16 mouse cellular contexts compared by ENCODE assay signal in genomic region chr9:114655356-114655755, GRCm38 (mm10).
"Had no signal": no experiment of that assay in that cellular context is flagged by ENCODE, and none has a peak within 500 bp of the region (broad histone marks: within the 10 kb centered on the region; RNA-seq: fewer than 3 reads in every experiment).

No protein-coding gene starts in this region.

- DNase-seq: kidney, adult 9 months; kidney, postnatal 4 days; liver, embryonic 13.5 days; lung, adult 2 months; lung, postnatal 36 days; retina, postnatal 1 day; right cerebral cortex, postnatal 4 days; spleen, adult 18-20 months; thymus, postnatal 14 days had no signal

- H3K27me3 ChIP-seq: liver, embryonic 13.5 days; neural tube, embryonic 13.5 days had no signal

- H3K4me1 ChIP-seq: limb, embryonic 10.5 days; liver, embryonic 13.5 days; neural tube, embryonic 13.5 days had no signal

- H3K36me3 ChIP-seq: limb, embryonic 10.5 days; liver, embryonic 13.5 days; midbrain, embryonic 10.5 days; midbrain, embryonic 15.5 days; neural tube, embryonic 13.5 days had no signal

- H3K4me3 ChIP-seq: left cerebral cortex, adult 2 months; limb, embryonic 10.5 days; liver, embryonic 13.5 days; midbrain, embryonic 10.5 days; midbrain, embryonic 15.5 days; neural tube, embryonic 13.5 days had no signal

- H3K9me3 ChIP-seq: limb, embryonic 10.5 days; liver, embryonic 13.5 days; midbrain, embryonic 15.5 days; neural tube, embryonic 13.5 days had no signal

- H3K9ac ChIP-seq: liver, embryonic 13.5 days; midbrain, embryonic 15.5 days; neural tube, embryonic 13.5 days had no signal

- H3K4me2 ChIP-seq: liver, embryonic 13.5 days; midbrain, embryonic 15.5 days; neural tube, embryonic 13.5 days had no signal

- ATAC-seq: lung, postnatal 0 days; midbrain, embryonic 15.5 days had no signal

- H3K27ac ChIP-seq: kidney, postnatal 0 days; left cerebral cortex, adult 2 months; limb, embryonic 10.5 days; liver, embryonic 13.5 days; midbrain, embryonic 10.5 days; midbrain, embryonic 15.5 days; neural tube, embryonic 13.5 days had no signal
